Mouse (Mus musculus): ENCODE results near the gene Hmga2. TPM values are rescaled to one million over a fixed set of nuclear protein-coding genes. Genes with fewer than 3 reads are reported as not detected.
A peak's percentile ranks its signal among the peaks of the same experiment; 100 is the strongest.

Gene Hmga2
- polyA plus RNA-seq, 1 experiment from 2014 or later: 11.1 TPM

DNA sequence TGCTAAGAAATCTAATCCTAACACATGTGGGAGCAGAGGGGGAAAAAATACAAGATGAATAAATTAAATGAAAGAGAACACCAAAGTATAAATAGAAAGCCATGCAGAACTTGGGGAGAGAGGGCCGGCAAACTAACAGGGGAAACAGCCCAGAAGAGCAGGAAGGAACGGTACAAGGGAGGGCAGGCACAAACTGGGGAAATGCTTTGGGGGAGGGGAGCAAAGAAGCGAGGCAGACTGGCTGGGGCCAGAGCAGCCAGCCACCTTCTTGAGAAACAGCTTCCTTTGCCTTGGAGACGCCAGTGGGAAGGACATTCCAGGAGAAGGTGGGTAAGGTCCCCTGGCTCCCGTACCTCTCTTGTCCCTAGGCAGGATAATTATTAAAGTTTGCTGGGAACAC lies 14.5 kb downstream of the Hmga2 start:
- Histone ChIP-seq H3K27me3 (replicated peaks; ENCODE audit: control insufficient read depth, insufficient read depth, low read length) (no peaks in the 10 kb centered on the region), H3K9ac (ENCODE audit: low read depth, low read length) (no peak overlapping the region), H3K4me1 (ENCODE audit: control insufficient read depth, insufficient read depth, low read length) (peaks cover 13% of the 10 kb centered on the region), H3K4me3 (ENCODE audit: low read depth, low read length) (no peak overlapping the region), H3K9me3 (ENCODE audit: control insufficient read depth, low read length) (no peaks in the 10 kb centered on the region), H3K27ac (replicated peaks; ENCODE audit: low read depth, low read length) (peak overlapping the region; percentile 68), H3K4me2 (ENCODE audit: low read depth, low read length) (peak overlapping the region; percentile 26), H3K36me3 (ENCODE audit: control insufficient read depth, insufficient read depth, low read length) (peaks cover 54% of the 10 kb centered on the region)
- peak; percentile 60 for DNase-seq (ENCODE audit: low spot score)
- peak; percentile 66 for ATAC-seq (ENCODE audit: low read depth)
- 9% methylated on average over 5 of the region's 5 CpGs for whole genome bisulfite sequencing

- Histone ChIP-seq H3K27ac (replicated peaks; ENCODE audit: low read depth, low read length) (peak overlapping the region; percentile 68), H3K36me3 (ENCODE audit: control insufficient read depth, insufficient read depth, low read length) (peaks cover 50% of the 10 kb centered on the region), H3K9ac (ENCODE audit: low read depth, low read length) (no peak overlapping the region), H3K4me2 (ENCODE audit: low read depth, low read length) (no peak overlapping the region), H3K27me3 (replicated peaks; ENCODE audit: control insufficient read depth, insufficient read depth, low read length) (no peaks in the 10 kb centered on the region), H3K4me3 (ENCODE audit: low read depth, low read length) (no peak overlapping the region), H3K9me3 (ENCODE audit: control insufficient read depth, low read length) (no peaks in the 10 kb centered on the region), H3K4me1 (ENCODE audit: control insufficient read depth, insufficient read depth, low read length) (peaks cover 13% of the 10 kb centered on the region)
- DNase-seq (ENCODE audit: low spot score): no peak
- peak; percentile 5; the same call in 1 of the 2 replicates for ATAC-seq (ENCODE audit: low read depth)
- 63% methylated on average over 5 of the region's 5 CpGs for WGBS
These were observed 15.0 kb downstream of the Hmga2 start for GRCm38 (mm10) chr10:120461301-120461700.

- Histone ChIP-seq H3K9ac (ENCODE audit: low read depth, low read length) (no peak overlapping the region), H3K4me1 (ENCODE audit: control insufficient read depth, insufficient read depth, low read length) (peaks cover 10% of the 10 kb centered on the region), H3K27ac (replicated peaks; ENCODE audit: low read depth, low read length) (no peak overlapping the region), H3K4me3 (ENCODE audit: low read depth, low read length) (no peak overlapping the region), H3K27me3 (replicated peaks; ENCODE audit: control insufficient read depth, insufficient read depth, low read length) (no peaks in the 10 kb centered on the region), H3K4me2 (ENCODE audit: low read depth, low read length) (no peak overlapping the region), H3K36me3 (ENCODE audit: control insufficient read depth, insufficient read depth, low read length) (peaks cover 55% of the 10 kb centered on the region), H3K9me3 (ENCODE audit: control insufficient read depth, low read length) (no peaks in the 10 kb centered on the region)
- no peak for DNase-seq (ENCODE audit: low spot score)
- ATAC-seq (ENCODE audit: low read depth): no peak
- 93% methylated on average over 8 of the region's 8 CpGs for WGBS
These were observed 17.4 kb downstream of the Hmga2 start for GRCm38 (mm10) chr10:120458866-120459265.

DNA sequence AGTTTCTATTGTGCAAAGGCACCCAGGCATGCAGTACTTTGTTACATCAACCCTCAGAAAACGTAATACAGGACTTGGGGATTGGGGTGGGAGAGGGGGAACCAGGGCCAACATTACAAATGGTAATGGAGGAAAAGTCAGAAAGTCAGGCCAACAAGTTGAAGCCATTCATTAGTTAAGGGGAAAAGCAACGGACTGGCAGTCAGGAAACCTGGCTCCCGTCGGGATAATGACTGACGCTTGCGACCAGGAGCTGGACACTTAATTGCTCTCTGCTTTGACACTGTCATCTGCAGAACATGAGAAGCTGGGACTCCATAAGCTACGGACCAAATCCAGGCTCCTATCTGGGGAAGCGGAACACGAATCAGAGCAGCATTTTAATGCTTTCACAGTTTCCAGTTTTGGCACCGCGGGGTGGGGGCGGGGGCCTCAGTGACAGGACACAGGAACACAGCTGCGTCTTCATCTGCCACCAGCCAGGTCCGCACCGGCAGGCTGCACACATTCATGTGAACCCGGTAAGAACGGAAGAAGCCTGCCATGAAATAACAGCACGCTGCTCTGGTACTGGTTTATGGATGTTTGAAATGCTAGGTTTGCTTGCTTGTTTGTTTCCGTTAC lies 26.5 kb downstream of the Hmga2 start:
- Histone ChIP-seq H3K9ac (ENCODE audit: low read depth, low read length) (no peak overlapping the region), H3K4me2 (ENCODE audit: low read depth, low read length) (0 out of 2 replicates have a peak overlapping the region, but pooled peaks have one; percentile 10), H3K27me3 (replicated peaks; ENCODE audit: control insufficient read depth, insufficient read depth, low read length) (no peaks in the 10 kb centered on the region), H3K9me3 (ENCODE audit: control insufficient read depth, low read length) (no peaks in the 10 kb centered on the region), H3K27ac (replicated peaks; ENCODE audit: low read depth, low read length) (no peak overlapping the region), H3K4me3 (ENCODE audit: low read depth, low read length) (no peak overlapping the region), H3K36me3 (ENCODE audit: control insufficient read depth, insufficient read depth, low read length) (peaks cover 35% of the 10 kb centered on the region), H3K4me1 (ENCODE audit: control insufficient read depth, insufficient read depth, low read length) (0 out of 2 replicates have a peak, but pooled peaks cover 5% of the 10 kb centered on the region)
- 66% methylated on average over 19 of the region's 19 CpGs for WGBS
- DNase-seq (ENCODE audit: low spot score): no peak
- peak; percentile 15; the same call in 1 of the 2 replicates for ATAC-seq (ENCODE audit: low read depth)

GRCm38 (mm10) chr10:120446799-120447198 lies 29.5 kb downstream of the Hmga2 start:
- H3K27ac ChIP-seq (replicated peaks; ENCODE audit: low read depth, low read length): no peak overlapping the region
- H3K9ac ChIP-seq (ENCODE audit: low read depth, low read length): no peak overlapping the region
- H3K4me2 ChIP-seq (ENCODE audit: low read depth, low read length): no peak overlapping the region
- no peaks in the 10 kb centered on the region for H3K9me3 ChIP-seq (ENCODE audit: control insufficient read depth, low read length)
- H3K36me3 ChIP-seq (ENCODE audit: control insufficient read depth, insufficient read depth, low read length): peaks cover 18% of the 10 kb centered on the region
- ATAC-seq (ENCODE audit: low read depth) (no peak), DNase-seq (ENCODE audit: low spot score) (no peak)
- 95% methylated on average over 6 of the region's 6 CpGs for whole genome bisulfite sequencing
- H3K4me1 ChIP-seq (ENCODE audit: control insufficient read depth, insufficient read depth, low read length): 0 out of 2 replicates have a peak, but pooled peaks cover 7% of the 10 kb centered on the region
- H3K4me3 ChIP-seq (ENCODE audit: low read depth, low read length): no peak overlapping the region
- H3K27me3 ChIP-seq (replicated peaks; ENCODE audit: control insufficient read depth, insufficient read depth, low read length): no peaks in the 10 kb centered on the region

GRCm38 (mm10) chr10:120446206-120446605 lies 30.1 kb downstream of the Hmga2 start:
- 0 out of 2 replicates have a peak, but pooled peaks cover 7% of the 10 kb centered on the region for H3K4me1 ChIP-seq (ENCODE audit: control insufficient read depth, insufficient read depth, low read length)
- ATAC-seq (ENCODE audit: low read depth) (no peak), DNase-seq (ENCODE audit: low spot score) (no peak)
- no peaks in the 10 kb centered on the region for H3K27me3 ChIP-seq (replicated peaks; ENCODE audit: control insufficient read depth, insufficient read depth, low read length)
- no peak overlapping the region for H3K4me2 ChIP-seq (ENCODE audit: low read depth, low read length)
- peaks cover 14% of the 10 kb centered on the region for H3K36me3 ChIP-seq (ENCODE audit: control insufficient read depth, insufficient read depth, low read length)
- no peak overlapping the region for H3K27ac ChIP-seq (replicated peaks; ENCODE audit: low read depth, low read length)
- H3K4me3 ChIP-seq (ENCODE audit: low read depth, low read length): no peak overlapping the region
- 78% methylated on average over 9 of the region's 9 CpGs for WGBS
- H3K9ac ChIP-seq (ENCODE audit: low read depth, low read length): no peak overlapping the region
- H3K9me3 ChIP-seq (ENCODE audit: control insufficient read depth, low read length): no peaks in the 10 kb centered on the region

DNA sequence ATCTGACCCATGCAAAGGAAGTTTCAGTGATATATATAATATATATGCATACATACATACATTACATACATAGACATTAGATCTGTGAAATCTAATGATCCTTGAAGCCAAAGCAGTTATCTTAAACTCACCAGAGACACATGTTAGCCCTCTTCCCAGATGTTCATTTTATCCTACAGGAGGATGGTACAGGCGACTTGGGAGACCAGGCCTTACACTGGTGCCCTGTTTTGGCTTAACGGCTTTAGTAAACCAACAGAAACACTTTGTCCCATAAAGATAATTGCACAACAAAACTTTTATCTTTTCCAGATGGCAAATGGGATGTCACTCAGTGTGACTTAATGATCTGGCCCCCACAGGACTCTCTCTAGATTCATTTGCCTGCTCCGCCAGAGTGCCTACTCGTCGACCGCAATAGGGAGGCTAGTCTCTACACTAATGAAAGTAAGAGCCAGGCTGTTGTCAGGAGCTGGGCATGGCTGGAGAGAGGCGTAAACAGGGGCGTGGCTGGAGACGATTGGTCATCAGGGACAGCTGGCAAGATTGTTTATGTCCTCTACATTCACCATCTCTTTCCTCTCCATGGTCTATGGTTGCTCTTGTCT lies 31.7 kb downstream of the Hmga2 start:
- H3K36me3 ChIP-seq (ENCODE audit: control insufficient read depth, insufficient read depth, low read length): peaks cover 23% of the 10 kb centered on the region
- H3K4me1 ChIP-seq (ENCODE audit: control insufficient read depth, insufficient read depth, low read length): 0 out of 2 replicates have a peak, but pooled peaks cover 5% of the 10 kb centered on the region
- no peak for ATAC-seq (ENCODE audit: low read depth)
- no peak overlapping the region for H3K4me2 ChIP-seq (ENCODE audit: low read depth, low read length)
- H3K9me3 ChIP-seq (ENCODE audit: control insufficient read depth, low read length): no peaks in the 10 kb centered on the region
- DNase-seq (ENCODE audit: low spot score): no peak
- no peak overlapping the region for H3K4me3 ChIP-seq (ENCODE audit: low read depth, low read length)
- 75% methylated on average over 9 of the region's 9 CpGs for WGBS
- H3K9ac ChIP-seq (ENCODE audit: low read depth, low read length): no peak overlapping the region
- no peak overlapping the region for H3K27ac ChIP-seq (replicated peaks; ENCODE audit: low read depth, low read length)
- H3K27me3 ChIP-seq (replicated peaks; ENCODE audit: control insufficient read depth, insufficient read depth, low read length): no peaks in the 10 kb centered on the region

- no peaks in the 10 kb centered on the region for H3K27me3 ChIP-seq (replicated peaks; ENCODE audit: control insufficient read depth, insufficient read depth, low read length)
- ATAC-seq (ENCODE audit: low read depth) (no peak), DNase-seq (ENCODE audit: low spot score) (no peak)
- 0 out of 2 replicates have a peak, but pooled peaks cover 3% of the 10 kb centered on the region for H3K4me1 ChIP-seq (ENCODE audit: control insufficient read depth, insufficient read depth, low read length)
- no peak overlapping the region for H3K4me3 ChIP-seq (ENCODE audit: low read depth, low read length)
- no peaks in the 10 kb centered on the region for H3K9me3 ChIP-seq (ENCODE audit: control insufficient read depth, low read length)
- H3K27ac ChIP-seq (replicated peaks; ENCODE audit: low read depth, low read length): no peak overlapping the region
- H3K36me3 ChIP-seq (ENCODE audit: control insufficient read depth, insufficient read depth, low read length): peaks cover 23% of the 10 kb centered on the region
- WGBS: 81% methylated on average over 10 of the region's 10 CpGs
- no peak overlapping the region for H3K9ac ChIP-seq (ENCODE audit: low read depth, low read length)
- no peak overlapping the region for H3K4me2 ChIP-seq (ENCODE audit: low read depth, low read length)
These were observed 32.4 kb downstream of the Hmga2 start for GRCm38 (mm10) chr10:120443757-120444311.
